Mouse (Mus musculus) layer of hippocampus, adult 18-20 months (tissue): ENCODE measurements around the gene Ctsl. TPM values are rescaled to one million over a fixed set of nuclear protein-coding genes. Genes with fewer than 3 reads are reported as not detected.

ENCODE experiments used
- DNase-seq, 2 experiments: peaks; one replicate each; pipeline ENCODE4 v3.0.0; 2022; ENCODE audit warnings: low spot score in 2 of 2
- total RNA-seq, 2 experiments: library from RNA; stranded (reverse); gene quantifications; 2 replicates each; pipeline ENCODE4 v1.2.3; 2021

Ctsl gene
- total RNA-seq, 2 experiments from 2014 or later, result 94.1 to 102 TPM

DNA sequence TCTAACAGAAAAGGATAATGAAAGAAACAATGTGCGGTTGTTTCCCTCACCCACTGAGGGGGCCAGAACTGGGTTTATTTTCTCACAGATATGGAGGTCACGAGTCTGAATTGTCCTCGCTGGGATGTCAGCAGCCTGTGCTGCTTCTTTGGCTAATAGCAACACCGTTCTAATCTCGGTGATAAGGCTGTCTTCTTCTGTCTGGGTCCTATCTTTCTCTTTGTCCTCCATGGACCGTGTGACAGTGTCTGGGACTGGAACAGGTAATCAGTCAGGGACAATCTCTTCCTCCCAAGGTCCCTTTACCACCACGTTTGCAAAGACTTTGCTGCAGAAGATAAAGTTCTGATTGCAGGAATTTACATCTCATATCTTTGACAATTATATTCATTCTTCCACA, 4.5 kb upstream of the Ctsl start:
- DNase-seq, result no peak

DNA sequence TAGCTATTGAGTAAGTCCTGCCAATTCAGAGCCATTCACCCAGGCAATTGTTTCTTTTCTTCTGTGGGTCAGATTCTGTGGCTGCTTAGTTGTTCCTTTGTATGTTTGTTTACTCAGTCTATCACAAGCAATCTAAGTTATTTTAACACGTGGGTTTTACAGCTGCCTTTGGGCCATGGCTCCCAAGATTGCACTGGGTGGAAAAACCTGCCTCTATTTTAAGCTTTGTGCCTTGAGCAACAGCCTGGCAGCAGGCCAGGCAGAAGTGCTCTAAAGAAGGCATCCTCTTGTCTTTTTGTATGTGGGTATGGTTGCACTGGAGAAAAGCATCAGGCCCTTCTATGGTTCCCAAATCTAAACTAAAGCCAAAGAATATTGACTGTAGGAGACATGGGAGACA, 3.0 kb upstream of the Ctsl start:
- no peak for DNase-seq

GRCm38 (mm10) chr13:64369805-64370172, 901 bp downstream of the Ctsl start:
- no peak for DNase-seq

DNA sequence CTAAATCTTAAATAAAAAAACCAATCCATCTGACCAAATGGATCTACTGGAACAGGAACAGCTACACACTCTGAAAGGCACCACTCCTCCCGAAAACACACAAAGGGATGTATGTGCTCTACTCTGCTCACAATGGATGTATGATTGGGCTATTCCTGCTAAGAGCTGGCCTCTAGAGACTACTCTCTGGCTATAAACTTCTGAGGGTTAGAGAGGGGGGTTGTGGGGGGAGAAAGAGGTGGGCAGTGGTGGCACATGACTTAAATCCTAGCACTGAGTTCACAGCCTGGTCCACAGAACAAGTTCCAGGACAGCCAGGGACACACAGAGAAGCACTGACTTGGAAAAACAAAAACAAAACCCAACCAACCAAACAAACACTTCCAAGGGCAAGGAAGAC, 2.1 kb downstream of the Ctsl start:
- DNase-seq, result no peak

DNA sequence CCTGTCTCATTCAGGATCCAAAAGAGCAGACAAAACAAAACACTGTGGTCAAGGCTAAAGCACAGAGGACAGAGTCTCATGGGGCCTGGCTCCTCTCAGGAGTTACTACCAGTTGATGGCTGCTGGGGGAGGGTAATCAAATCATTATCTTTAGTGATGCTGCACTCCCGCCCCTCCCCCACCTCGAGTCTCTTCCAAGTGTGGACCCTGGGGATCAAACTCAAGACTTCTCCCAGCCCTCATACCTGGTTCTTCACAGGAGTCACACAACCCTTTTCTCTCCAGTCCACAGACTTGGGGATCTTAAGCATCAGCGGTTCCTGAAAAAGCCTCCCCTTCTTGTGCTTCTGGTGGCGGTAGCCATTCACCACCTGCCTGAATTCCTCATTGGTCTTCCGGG, 3.1 kb downstream of the Ctsl start:
- no peak for DNase-seq

- DNase-seq, result no peak
Measured at GRCm38 (mm10) chr13:64365326-64365725, 5.4 kb downstream of the Ctsl start.

GRCm38 (mm10) chr13:64364258-64364657, 6.4 kb downstream of the Ctsl start:
- DNase-seq, result peak in 1 of 2 experiments; percentile 21

GRCm38 (mm10) chr13:64362139-64362538, 8.6 kb downstream of the Ctsl start:
- DNase-seq, result no peak

DNA sequence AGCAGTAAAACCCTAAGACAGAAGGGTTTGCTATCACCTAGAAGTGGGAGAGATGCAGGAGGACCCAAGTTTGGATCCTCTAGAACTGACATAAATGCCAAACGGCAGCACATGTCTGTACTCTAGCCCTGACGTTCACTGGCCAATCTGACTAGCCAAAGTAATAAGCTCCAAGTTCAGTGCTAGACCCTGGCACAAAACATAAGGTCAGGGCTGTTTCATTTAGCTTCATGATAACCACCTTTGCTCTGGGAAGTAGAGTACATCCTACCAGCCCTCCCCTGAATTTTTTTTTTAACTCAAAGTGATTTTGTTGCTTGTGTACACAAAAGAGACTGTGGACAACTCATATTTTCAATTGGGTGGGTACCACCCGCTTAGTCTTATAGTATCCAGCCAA, 9.7 kb downstream of the Ctsl start:
- DNase-seq, result no peak

DNA sequence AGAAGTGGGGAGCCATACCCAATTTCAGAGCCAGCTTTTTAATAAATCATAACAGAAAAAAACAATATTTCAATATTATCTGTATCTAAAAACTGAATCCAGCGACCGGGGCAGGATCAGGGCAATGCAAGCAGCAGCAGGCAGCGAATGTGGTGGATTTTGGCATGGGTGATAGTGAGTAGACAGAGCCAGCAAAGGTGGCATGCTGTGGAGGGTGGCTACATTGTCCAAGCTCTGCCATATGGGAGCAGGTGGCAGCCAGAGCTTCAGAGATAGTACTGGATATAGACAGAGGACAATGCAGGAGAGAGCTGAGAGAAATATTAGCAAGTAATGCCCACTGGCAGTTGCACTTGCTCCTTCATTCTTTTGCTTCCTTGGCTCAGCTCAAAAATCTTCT, 11.0 kb downstream of the Ctsl start:
- DNase-seq, result no peak

DNA sequence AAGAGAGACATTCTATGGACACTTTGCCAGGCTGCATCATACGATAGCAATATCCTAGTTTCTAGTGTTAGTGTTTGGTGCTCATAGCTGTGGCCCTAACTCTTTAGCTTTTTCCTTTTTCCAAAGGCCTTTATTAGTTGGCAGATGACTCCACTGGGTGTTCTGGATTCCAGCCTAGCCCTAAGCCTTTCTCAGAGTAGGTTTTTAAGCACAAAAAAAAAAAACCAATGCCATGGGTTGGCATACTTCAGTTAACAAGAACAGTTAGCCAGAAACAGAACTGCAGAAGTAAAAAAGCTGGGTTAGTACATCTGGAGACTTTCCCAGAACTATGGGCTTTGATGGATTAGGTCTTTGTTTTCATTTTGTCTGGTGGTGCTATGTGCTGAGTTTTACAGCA, 12.2 kb downstream of the Ctsl start:
- no peak for DNase-seq

GRCm38 (mm10) chr13:64357389-64357788, 13.3 kb downstream of the Ctsl start:
- no peak for DNase-seq

DNA sequence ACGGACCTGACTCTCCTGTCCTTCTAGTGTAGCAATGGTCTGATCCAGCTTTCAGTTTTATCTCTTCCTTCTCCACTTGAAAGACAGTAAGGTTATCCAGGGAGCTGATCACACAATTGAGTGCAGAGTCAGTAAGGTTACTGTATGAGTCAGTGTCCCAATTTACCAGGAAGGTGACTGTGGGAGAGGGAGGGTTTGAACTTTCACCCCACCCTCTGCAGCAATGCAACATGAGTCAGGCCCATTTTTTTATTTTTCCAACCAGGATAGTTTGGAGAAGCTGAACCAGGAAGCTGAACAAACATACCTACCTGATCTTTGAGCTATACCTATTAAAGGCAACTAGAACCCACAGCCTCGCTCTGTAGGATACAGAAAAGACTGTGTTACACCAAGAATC, 21.2 kb downstream of the Ctsl start:
- DNase-seq, result no peak

- DNase-seq, result peak; percentile 21 to 67
Measured at GRCm38 (mm10) chr13:64344082-64344501, 26.6 kb downstream of the Ctsl start.

- DNase-seq, result peak; percentile 8 to 59
Measured at GRCm38 (mm10) chr13:64343598-64343997, 27.1 kb downstream of the Ctsl start.

DNA sequence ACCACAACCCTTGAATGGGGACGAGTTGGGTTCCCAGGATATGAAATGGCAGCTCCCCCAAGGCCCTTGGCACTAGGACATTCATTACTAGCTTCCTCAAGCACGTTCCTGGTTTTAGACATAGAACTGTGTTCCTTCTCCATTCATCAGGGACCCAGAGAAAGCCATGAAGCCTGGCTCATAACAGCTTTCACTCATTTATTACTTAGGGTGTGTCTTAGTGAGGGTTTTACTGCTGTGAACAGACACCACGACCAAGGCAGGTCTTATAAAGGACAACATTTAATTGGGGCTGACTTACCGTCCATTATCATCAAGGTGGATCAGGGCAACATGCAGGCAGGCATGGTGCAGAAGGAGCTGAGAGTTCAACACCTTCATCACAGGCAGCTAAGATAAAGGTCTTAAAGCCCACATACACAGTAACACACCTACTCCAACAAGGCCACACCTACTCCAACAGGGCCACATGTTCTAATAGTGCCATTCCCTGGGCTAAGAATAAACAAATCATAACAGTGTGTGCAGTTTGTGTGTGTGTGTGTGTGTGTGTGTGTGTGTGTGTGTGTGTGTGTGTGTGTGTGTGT, 35.1 kb downstream of the Ctsl start:
- DNase-seq, result no peak

DNA sequence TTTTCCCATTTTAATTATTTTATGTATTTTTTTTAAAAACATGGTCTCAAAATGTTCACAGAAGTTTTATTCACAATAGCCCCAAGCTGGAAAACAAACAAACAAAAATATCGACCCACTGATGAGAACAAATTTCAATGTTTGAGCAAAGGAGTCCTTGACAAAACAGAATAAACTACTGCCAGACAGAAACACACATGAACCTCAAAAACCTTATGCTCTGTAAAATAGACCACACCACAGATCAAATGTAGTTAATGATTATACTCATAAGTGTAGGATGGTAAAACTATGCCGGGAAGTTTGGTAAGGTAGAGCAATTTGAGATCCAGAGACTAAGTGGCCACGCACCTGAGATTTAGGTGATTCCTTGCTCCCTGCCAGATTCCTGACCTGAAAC, 37.6 kb downstream of the Ctsl start:
- no peak for DNase-seq

DNA sequence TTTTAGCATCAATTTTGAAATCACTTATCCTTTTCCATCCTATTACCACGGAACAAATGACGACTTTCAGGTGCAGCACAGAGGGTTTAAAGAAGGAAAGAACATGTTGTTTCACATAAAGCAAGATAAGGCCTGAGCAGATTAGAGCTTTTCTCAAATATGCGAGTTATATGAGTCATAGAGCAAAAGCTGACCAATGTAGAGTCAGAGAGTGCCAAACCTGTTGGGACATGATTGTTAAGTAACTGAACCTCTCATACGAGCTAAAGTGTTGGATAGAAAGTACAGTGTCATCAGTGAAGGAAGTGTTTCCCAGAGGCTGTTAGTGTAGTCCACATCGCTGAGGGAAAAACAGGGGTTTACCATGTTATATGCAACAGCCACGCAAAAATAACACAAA, 38.4 kb downstream of the Ctsl start:
- no peak for DNase-seq

GRCm38 (mm10) chr13:64322561-64323281, 48.0 kb downstream of the Ctsl start:
- DNase-seq, result no peak

- DNase-seq, result no peak
Measured at GRCm38 (mm10) chr13:64320334-64320733, 50.4 kb downstream of the Ctsl start.

GRCm38 (mm10) chr13:64319782-64320181, 50.9 kb downstream of the Ctsl start:
- DNase-seq, result no peak

- no peak for DNase-seq
Measured at GRCm38 (mm10) chr13:64318355-64318754, 52.3 kb downstream of the Ctsl start.

- peak in 1 of 2 experiments; percentile 65 for DNase-seq
Measured at GRCm38 (mm10) chr13:64315483-64316050, 55.1 kb downstream of the Ctsl start.
